Mouse (Mus musculus) liver, embryonic 13.5 days (tissue): ENCODE results near the gene Lmo4. TPM values are rescaled to one million over a fixed set of nuclear protein-coding genes. Genes with fewer than 3 reads are reported as not detected.

Source experiments
- ATAC-seq: fragments of 200-750 bp; cut with Nextera tagmentation; 2 replicates; pipeline ENCODE4 v1.8.0; 2017; ENCODE audit warnings: low read depth, mild to moderate bottlenecking, moderate number of reproducible peaks, moderate library complexity
- DNase-seq: peaks from one replicate; pipeline ENCODE4 v3.0.0; 2022
- H3K27ac ChIP-seq: fragments of 300-500 bp; sonication (generic); 2 replicates; pipeline ENCODE4 v1.5.1; 2015; ENCODE audit warnings: moderate library complexity, mild to moderate bottlenecking, inconsistent platforms
- H3K27me3 ChIP-seq: fragments of 300-500 bp; sonication (generic); 2 replicates; pipeline ENCODE4 v1.6.1; 2015; ENCODE audit warnings: mild to moderate bottlenecking, inconsistent platforms
- H3K36me3 ChIP-seq: fragments of 300-500 bp; sonication (generic); 2 replicates; pipeline ENCODE4 v1.6.1; 2015; ENCODE audit warnings: mild to moderate bottlenecking, inconsistent platforms
- H3K4me1 ChIP-seq: fragments of 300-500 bp; sonication (generic); replicated peaks from 2 replicates; pipeline ENCODE4 v1.6.1; 2015; ENCODE audit warnings: inconsistent platforms
- H3K4me2 ChIP-seq: fragments of 300-500 bp; sonication (generic); 2 replicates; pipeline ENCODE4 v1.6.1; 2015; ENCODE audit warnings: inconsistent platforms, mild to moderate bottlenecking, moderate library complexity
- H3K4me3 ChIP-seq: fragments of 300-500 bp; sonication (generic); replicated peaks from 2 replicates; pipeline ENCODE4 v1.5.1; 2015; ENCODE audit warnings: mild to moderate bottlenecking, inconsistent platforms
- H3K9ac ChIP-seq: fragments of 300-500 bp; sonication (generic); 2 replicates; pipeline ENCODE4 v1.6.1; 2015; ENCODE audit warnings: mild to moderate bottlenecking, inconsistent platforms
- H3K9me3 ChIP-seq: fragments of 300-500 bp; sonication (generic); replicated peaks from 2 replicates; pipeline ENCODE4 v1.6.1; 2016; ENCODE audit warnings: inconsistent platforms
- WGBS: fragments of 180-500 bp; shearing (Covaris S2); methylation state at CpG from one replicate; pipeline ENCODE4 v1.1.7; 2015; ENCODE audit not compliant: insufficient replicate concordance; 5-methylcytosine and 5-hydroxymethylcytosine counted together
- polyA plus RNA-seq: library from polyadenylated mRNA; unstranded; fragments of >200 nt; fragmentation: Nextera tagmentation; extraction: Ambion mirVana; gene quantifications from 2 replicates; pipeline ENCODE4 v1.2.1, GENCODE M21; 2015

The Lmo4 gene
- 16.7 and 17.2 TPM in 2 replicates for polyA plus RNA-seq

DNA sequence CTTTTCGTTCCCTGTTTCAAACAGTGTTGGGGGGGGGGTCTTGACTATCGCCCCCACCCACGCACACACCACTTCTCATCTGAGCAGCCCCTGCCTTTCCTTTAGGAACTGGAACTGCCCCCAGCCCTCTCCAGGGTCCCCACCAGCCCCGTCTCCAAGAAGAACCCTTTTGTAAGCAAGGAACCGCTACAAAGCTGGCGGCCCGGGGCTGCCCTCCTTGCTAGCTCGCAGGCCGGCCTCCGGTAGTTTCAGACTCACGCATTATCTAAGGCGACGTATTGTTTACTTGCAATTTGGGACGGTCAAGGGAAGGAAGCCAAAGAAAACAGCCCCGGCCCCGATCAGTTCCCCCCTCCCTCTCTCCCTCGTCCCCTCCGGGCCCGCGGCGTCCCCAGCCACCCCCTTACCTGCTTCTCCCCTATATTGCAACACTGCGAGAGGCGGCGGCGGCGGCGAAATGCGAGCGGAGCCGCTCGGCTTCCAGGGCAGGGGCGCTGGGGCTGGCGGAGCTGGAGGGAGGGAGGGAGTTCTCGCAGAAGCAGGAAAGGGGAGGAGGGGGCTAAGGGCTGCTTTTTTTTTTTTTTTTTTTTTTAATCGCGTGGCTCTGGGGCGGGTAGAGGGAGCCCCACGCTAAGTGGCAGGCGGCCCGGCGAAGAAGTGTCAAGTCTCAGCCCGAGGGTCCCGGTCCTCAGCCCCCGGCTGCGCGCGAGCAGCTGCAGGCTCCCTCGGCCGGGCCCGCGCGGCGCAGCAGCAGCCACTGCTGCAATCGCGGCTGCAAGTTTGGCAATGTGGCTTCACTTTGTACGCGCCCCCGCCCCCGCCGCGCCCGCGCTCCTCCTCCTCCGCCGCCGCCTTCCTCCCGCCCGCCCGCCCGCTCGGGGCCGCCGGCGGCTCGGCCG is at the start of gene Lmo4:
Gene Lmo4 (minus strand): TSS at position 808 of the 899 bp plus-strand sequence.
- Histone ChIP-seq H3K9ac (peak within 1 kb of the TSS; percentile 84), H3K27ac (peak within 1 kb of the TSS; percentile 88), H3K9me3 (no peaks in the 10 kb centered on the region), H3K36me3 (no peaks in the 10 kb centered on the region), H3K4me3 (peak within 1 kb of the TSS; percentile 78), H3K4me1 (peaks cover 53% of the 10 kb centered on the region), H3K4me2 (peak within 1 kb of the TSS; percentile 96), H3K27me3 (no peaks in the 10 kb centered on the region)
- 1% methylated on average over 71 of the region's 76 CpGs for WGBS
- peak; percentile 65 for DNase-seq
- peak; percentile 70 for ATAC-seq

DNA sequence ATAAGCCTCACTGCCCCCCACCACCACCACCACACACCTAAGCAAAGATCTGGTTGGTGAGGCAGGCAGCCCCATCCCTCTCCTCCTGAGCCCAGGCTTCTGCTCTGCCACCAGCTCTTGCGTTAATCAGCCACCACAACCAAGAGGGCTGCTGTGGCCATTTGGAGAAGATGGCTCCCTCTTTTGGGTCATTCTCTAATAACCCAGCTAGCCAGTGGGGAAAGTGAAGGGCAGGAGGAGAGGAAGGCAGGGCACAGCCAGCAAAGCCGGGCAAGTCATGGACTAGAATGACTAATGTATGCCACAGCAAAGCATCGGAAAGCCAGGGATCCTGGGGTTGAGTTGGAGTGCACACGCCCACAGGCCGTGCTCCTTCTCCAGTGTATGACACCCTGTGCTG is 49.3 kb upstream of the Lmo4 start:
- no peak for DNase-seq
- Histone ChIP-seq H3K27me3 (no peaks in the 10 kb centered on the region), H3K4me1 (no peaks in the 10 kb centered on the region), H3K9me3 (no peaks in the 10 kb centered on the region), H3K27ac (no peak overlapping the region), H3K4me2 (no peak overlapping the region), H3K9ac (no peak overlapping the region), H3K36me3 (no peaks in the 10 kb centered on the region), H3K4me3 (no peak overlapping the region)
- no peak for ATAC-seq
- 72% methylated on average over 5 of the region's 5 CpGs for WGBS

DNA sequence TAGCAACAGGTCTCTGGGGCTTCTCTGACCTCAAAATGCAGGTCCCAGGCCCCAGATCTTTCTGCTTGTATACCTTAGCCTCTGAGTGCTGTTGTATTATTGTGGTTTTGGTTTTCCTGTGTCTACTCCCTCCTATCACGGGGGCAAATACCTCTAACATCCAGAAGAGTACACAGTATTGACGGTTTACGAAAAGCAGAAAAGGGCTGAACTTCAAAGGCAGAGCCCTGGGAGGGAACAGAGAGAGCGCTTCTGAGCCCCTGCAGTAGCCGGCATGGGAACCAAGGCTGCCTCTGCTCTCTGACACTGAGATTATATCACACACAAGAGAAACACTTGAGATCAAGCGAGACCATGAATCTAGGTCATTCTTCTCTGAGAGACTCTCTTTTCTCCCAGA is 48.0 kb upstream of the Lmo4 start:
- WGBS = 28% methylated on average over 6 of the region's 6 CpGs
- H3K36me3 ChIP-seq = no peaks in the 10 kb centered on the region
- no peak overlapping the region for H3K9ac ChIP-seq
- no peak overlapping the region for H3K4me2 ChIP-seq
- DNase-seq = no peak
- no peak for ATAC-seq
- no peaks in the 10 kb centered on the region for H3K4me1 ChIP-seq
- H3K4me3 ChIP-seq = no peak overlapping the region
- no peaks in the 10 kb centered on the region for H3K27me3 ChIP-seq
- no peak overlapping the region for H3K27ac ChIP-seq
- no peaks in the 10 kb centered on the region for H3K9me3 ChIP-seq

DNA sequence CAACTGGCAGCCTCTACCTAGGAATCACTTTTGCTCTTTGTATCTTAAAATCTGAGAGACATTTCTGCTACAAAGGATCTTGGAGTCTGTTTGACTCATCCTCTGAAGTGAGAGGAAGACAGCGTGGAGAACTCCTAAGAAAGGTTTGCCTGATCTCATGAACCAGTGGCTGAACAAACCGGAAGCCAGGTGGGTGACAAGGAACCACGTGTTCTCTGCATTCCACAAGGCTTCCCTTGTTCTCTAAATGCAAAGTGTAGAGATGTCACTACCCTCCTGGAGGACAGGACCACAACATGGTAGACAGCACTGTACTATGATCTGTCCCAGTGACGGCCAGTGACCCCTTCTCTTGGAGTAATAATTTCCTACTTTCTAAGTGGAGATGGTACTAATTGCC is 47.1 kb upstream of the Lmo4 start:
- Histone ChIP-seq H3K9me3 (no peaks in the 10 kb centered on the region), H3K27me3 (no peaks in the 10 kb centered on the region), H3K4me1 (no peaks in the 10 kb centered on the region), H3K4me3 (no peak overlapping the region), H3K9ac (no peak overlapping the region), H3K27ac (no peak overlapping the region), H3K36me3 (no peaks in the 10 kb centered on the region), H3K4me2 (no peak overlapping the region)
- WGBS = 54% methylated on average over 4 of the region's 4 CpGs
- ATAC-seq = no peak
- no peak for DNase-seq

DNA sequence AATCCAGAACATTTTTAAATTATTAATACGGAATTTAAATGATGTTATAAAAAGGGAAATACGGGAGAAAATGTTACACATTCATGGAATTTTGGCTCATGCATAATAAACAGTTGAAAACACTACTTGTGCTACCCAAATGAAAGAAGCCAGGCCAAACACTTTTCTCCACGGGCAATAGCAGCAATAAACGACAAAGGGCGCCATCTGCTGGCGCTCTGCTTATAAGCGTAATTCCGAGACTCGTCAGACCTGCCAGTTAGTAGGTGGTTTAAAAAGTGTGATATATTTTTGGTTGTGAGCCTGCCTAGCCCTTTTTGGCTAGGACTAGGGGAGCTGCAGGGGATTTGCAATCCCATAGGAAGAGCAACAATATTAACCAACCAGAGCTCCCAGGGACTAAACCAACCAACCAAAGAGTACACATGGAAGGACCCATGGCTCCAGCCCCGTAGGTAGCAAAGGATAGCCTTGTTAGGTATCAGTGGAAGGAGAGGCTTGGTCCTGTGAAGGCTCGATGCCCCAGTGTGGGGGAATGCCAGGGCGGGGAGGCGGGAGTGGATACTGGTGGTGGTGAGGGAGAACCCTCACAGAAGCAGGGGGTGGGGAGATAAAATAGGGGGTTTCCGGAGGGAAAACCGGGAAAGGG is 37.1 kb upstream of the Lmo4 start:
- no peaks in the 10 kb centered on the region for H3K27me3 ChIP-seq
- no peak overlapping the region for H3K4me2 ChIP-seq
- H3K36me3 ChIP-seq = no peaks in the 10 kb centered on the region
- H3K4me3 ChIP-seq = no peak overlapping the region
- WGBS = 16% methylated on average over 15 of the region's 15 CpGs
- H3K27ac ChIP-seq = no peak overlapping the region
- H3K9ac ChIP-seq = no peak overlapping the region
- H3K9me3 ChIP-seq = no peaks in the 10 kb centered on the region
- DNase-seq (peak; percentile 10), ATAC-seq (no peak)
- H3K4me1 ChIP-seq = no peaks in the 10 kb centered on the region

DNA sequence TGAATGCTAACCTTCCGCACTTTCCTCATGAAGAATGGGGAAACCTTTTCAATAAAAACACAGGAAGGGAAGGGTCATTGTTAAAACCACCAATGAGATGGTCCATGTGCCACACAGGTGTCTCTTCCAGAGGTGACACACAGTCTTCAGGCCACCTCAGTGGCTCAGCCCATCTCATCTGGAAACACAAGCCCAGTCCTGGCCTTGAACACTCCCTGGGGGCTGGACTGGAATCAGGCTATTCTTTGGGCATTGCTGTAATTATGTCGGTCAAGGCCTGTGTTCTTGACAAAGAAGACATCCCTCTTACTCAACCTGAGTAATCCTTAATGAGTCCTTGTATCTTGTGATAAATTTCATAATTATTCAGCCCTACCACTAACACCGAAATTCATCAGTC is 36.1 kb upstream of the Lmo4 start:
- H3K36me3 ChIP-seq = no peaks in the 10 kb centered on the region
- H3K4me3 ChIP-seq = no peak overlapping the region
- ATAC-seq = no peak
- H3K4me1 ChIP-seq = no peaks in the 10 kb centered on the region
- 80% methylated on average over 3 of the region's 3 CpGs for WGBS
- H3K27me3 ChIP-seq = no peaks in the 10 kb centered on the region
- H3K4me2 ChIP-seq = no peak overlapping the region
- DNase-seq = no peak
- H3K9me3 ChIP-seq = no peaks in the 10 kb centered on the region
- H3K27ac ChIP-seq = no peak overlapping the region
- no peak overlapping the region for H3K9ac ChIP-seq

DNA sequence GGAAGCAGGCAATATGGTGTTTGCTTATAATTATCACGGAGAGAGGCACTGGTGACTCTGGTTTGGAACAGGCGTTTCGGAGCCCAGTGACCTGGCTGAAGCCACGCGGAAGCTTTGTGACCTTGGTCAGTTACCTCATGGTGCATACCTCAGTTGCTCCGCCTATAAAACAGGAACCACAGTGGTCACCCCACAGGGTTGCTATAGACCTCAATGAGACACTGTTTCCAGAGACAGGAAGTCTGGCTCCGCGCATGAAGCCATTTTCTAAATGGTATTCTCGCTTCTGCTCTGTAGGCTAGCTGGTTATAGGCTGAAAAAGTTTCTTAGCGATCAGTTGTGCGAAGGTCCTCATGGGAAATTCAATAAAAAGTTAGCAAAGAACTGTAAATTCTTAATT is 33.5 kb upstream of the Lmo4 start:
- Histone ChIP-seq H3K36me3 (no peaks in the 10 kb centered on the region), H3K27ac (no peak overlapping the region), H3K9me3 (no peaks in the 10 kb centered on the region), H3K4me2 (no peak overlapping the region), H3K4me3 (no peak overlapping the region), H3K9ac (no peak overlapping the region), H3K4me1 (no peaks in the 10 kb centered on the region), H3K27me3 (no peaks in the 10 kb centered on the region)
- no peak for ATAC-seq
- 82% methylated on average over 11 of the region's 11 CpGs for WGBS
- no peak for DNase-seq

DNA sequence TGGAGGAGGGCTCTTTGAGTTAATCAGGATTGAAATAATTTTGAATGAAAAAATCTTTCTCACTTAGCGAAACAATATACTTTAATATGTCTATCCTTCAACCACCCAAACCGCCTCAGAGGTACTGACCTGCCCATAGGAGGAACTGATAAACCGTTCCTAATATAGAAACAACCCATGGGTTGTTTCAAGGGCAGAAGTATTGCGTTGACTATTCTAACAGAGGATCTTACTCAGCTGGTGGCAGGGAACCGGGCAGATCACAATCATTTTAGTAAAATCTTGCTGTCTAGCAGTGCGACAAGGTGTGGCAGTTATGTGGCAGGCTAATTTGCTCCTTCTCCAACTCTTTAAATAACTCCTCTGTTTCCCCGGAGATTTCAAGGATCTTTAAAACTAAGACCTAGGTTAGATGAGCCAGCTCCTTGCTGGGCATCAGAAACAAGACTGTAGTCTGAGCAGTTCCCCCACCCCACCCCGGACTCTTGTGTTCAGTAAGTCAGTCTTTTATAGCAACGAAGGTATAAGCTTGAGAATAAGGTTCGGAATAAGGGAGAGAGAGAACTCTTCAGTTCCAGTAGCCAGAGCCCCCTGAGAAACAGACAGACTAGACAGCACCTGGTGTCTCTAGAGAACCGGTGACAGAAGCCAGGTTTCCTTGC is 27.5 kb upstream of the Lmo4 start:
- no peak for DNase-seq
- Histone ChIP-seq H3K9ac (no peak overlapping the region), H3K27me3 (no peaks in the 10 kb centered on the region), H3K36me3 (no peaks in the 10 kb centered on the region), H3K4me1 (no peaks in the 10 kb centered on the region), H3K4me2 (no peak overlapping the region), H3K9me3 (no peaks in the 10 kb centered on the region), H3K27ac (no peak overlapping the region), H3K4me3 (no peak overlapping the region)
- no peak for ATAC-seq
- WGBS = 52% methylated on average over 11 of the region's 11 CpGs

DNA sequence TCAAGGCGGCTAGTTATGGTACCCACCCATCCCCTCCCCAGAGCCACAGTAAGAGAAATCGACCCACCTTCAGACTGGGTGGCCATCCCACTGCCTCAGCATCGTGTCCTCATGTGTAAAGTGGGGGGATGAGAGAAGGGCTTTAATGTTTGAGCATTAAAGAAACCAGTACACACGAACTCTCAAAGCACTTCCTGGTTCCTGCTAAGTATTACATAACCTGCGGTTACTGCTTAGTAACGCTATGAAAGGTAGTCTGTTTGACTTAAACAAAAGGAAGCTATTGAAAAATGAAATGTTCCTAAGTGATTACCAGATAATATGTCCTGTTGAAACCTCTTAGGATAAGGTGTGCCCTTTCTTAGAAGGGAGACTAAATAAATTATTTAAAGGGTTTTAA is 26.9 kb upstream of the Lmo4 start:
- Histone ChIP-seq H3K36me3 (no peaks in the 10 kb centered on the region), H3K4me1 (no peaks in the 10 kb centered on the region), H3K27me3 (no peaks in the 10 kb centered on the region), H3K4me3 (no peak overlapping the region), H3K9me3 (no peaks in the 10 kb centered on the region), H3K4me2 (no peak overlapping the region), H3K9ac (no peak overlapping the region), H3K27ac (no peak overlapping the region)
- ATAC-seq (no peak), DNase-seq (no peak)
- WGBS = 54% methylated on average over 6 of the region's 6 CpGs

DNA sequence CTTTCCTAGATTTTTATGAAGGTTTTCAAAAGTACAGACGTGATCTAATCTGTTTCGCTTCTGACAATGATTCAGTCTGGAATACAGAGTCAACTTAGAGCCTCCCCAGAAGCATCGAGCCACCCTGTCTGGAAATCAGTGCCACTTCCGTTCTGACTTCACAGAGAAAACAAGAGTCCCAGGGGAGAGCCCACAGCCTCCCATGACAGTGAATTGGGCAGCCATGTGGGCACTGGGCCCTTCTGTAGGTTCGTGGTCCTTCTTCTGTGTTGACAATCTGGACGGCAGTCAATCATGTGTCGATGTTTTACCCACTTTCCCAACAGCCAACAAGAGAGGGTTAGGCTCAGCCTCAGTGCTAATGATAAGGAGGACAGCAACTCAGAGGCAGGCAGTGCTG is 26.4 kb upstream of the Lmo4 start:
- no peaks in the 10 kb centered on the region for H3K27me3 ChIP-seq
- 60% methylated on average over 7 of the region's 7 CpGs for WGBS
- H3K9ac ChIP-seq = no peak overlapping the region
- no peaks in the 10 kb centered on the region for H3K36me3 ChIP-seq
- DNase-seq (no peak), ATAC-seq (no peak)
- no peaks in the 10 kb centered on the region for H3K4me1 ChIP-seq
- H3K4me2 ChIP-seq = no peak overlapping the region
- H3K27ac ChIP-seq = no peak overlapping the region
- H3K9me3 ChIP-seq = no peaks in the 10 kb centered on the region
- no peak overlapping the region for H3K4me3 ChIP-seq

DNA sequence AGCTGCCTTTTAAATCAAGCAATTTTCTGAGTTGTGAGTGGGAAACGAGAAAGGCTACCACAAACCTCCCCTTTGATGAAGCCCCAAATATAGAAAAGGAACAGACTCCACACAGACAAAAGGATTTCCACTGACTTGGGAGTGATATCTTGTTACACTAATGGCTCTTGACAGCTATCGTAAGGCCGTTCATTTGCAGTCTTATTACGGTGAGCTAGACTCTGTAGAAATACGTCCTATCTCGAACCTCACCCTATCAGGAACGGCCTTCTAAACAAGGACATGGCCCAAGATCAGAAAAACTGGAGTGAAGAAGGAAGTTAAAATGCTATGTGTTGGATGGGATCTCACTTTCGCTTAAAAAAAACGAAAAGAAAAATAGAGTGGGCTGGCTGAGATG is 25.0 kb upstream of the Lmo4 start:
- Histone ChIP-seq H3K27ac (no peak overlapping the region), H3K36me3 (no peaks in the 10 kb centered on the region), H3K9ac (no peak overlapping the region), H3K4me3 (no peak overlapping the region), H3K4me2 (no peak overlapping the region), H3K4me1 (no peaks in the 10 kb centered on the region), H3K27me3 (no peaks in the 10 kb centered on the region), H3K9me3 (no peaks in the 10 kb centered on the region)
- WGBS = 73% methylated on average over 9 of the region's 9 CpGs
- ATAC-seq (no peak), DNase-seq (no peak)
